Mouse (Mus musculus): ENCODE results near the gene Asphd2.

Gene Asphd2

GRCm38 (mm10) chr5:112346211-112346965 is 48.3 kb downstream of the Asphd2 start:
- DNase-seq, result no peak

- DNase-seq, result no peak
Measured at GRCm38 (mm10) chr5:112344092-112344960, 50.3 kb downstream of the Asphd2 start.

GRCm38 (mm10) chr5:112343205-112343595 is 51.5 kb downstream of the Asphd2 start:
- no peak for DNase-seq

- peak; percentile 91 for DNase-seq
Measured at GRCm38 (mm10) chr5:112342463-112343204, 52.0 kb downstream of the Asphd2 start, which contains the start of the genes Srrd and Hps4. TSS of gene Srrd (minus strand) at chr5:112343040. TSS of gene Hps4 (plus strand) at chr5:112343083.

- no peak for DNase-seq
Measured at GRCm38 (mm10) chr5:112339215-112339614, 55.5 kb downstream of the Asphd2 start.

GRCm38 (mm10) chr5:112337004-112337403 is 57.7 kb downstream of the Asphd2 start:
- DNase-seq, result no peak

GRCm38 (mm10) chr5:112335473-112335872 is 59.2 kb downstream of the Asphd2 start:
- peak; percentile 54 for DNase-seq
